Mouse (Mus musculus) midbrain, embryonic 13.5 days (tissue): ENCODE measurements around the gene Ushbp1. TPM values are rescaled to one million over a fixed set of nuclear protein-coding genes. Genes with fewer than 3 reads are reported as not detected.

ENCODE experiments used
- ATAC-seq: fragments of 200-750 bp; cut with Nextera tagmentation; 2 replicates; pipeline ENCODE4 v1.8.0; 2017; ENCODE audit warnings: mild to moderate bottlenecking, moderate TSS enrichment, moderate library complexity
- H3K27ac ChIP-seq: fragments of 300-500 bp; sonication (generic); 2 replicates; pipeline ENCODE4 v1.5.1; 2015; ENCODE audit warnings: inconsistent platforms, mild to moderate bottlenecking, moderate library complexity
- H3K27me3 ChIP-seq: fragments of 300-500 bp; sonication (generic); 2 replicates; pipeline ENCODE4 v1.6.1; 2015; ENCODE audit warnings: mild to moderate bottlenecking, inconsistent platforms
- H3K36me3 ChIP-seq: fragments of 300-500 bp; sonication (generic); 2 replicates; pipeline ENCODE4 v1.6.1; 2015; ENCODE audit warnings: mild to moderate bottlenecking, inconsistent platforms
- H3K4me1 ChIP-seq: fragments of 300-500 bp; sonication (generic); replicated peaks from 2 replicates; pipeline ENCODE4 v1.6.1; 2015; ENCODE audit warnings: inconsistent platforms
- H3K4me2 ChIP-seq: fragments of 300-500 bp; sonication (generic); replicated peaks from 2 replicates; pipeline ENCODE4 v1.6.1; 2015; ENCODE audit warnings: moderate library complexity, mild to moderate bottlenecking, inconsistent platforms
- H3K4me3 ChIP-seq: fragments of 300-500 bp; sonication (generic); replicated peaks from 2 replicates; pipeline ENCODE4 v1.5.1; 2015; ENCODE audit warnings: mild to moderate bottlenecking, inconsistent platforms
- H3K9ac ChIP-seq: fragments of 300-500 bp; sonication (generic); replicated peaks from 2 replicates; pipeline ENCODE4 v1.6.1; 2015; ENCODE audit warnings: mild to moderate bottlenecking, inconsistent platforms
- H3K9me3 ChIP-seq: fragments of 300-500 bp; sonication (generic); 2 replicates; pipeline ENCODE4 v1.6.1; 2016; ENCODE audit warnings: mild to moderate bottlenecking, inconsistent platforms
- WGBS: fragments of 180-500 bp; shearing (Covaris S2); methylation state at CpG from one replicate; pipeline ENCODE4 v1.1.7; 2015; 5-methylcytosine and 5-hydroxymethylcytosine counted together
- polyA plus RNA-seq: library from polyadenylated mRNA; unstranded; fragments of >200 nt; fragmentation: Nextera tagmentation; extraction: Ambion mirVana; gene quantifications from 2 replicates; pipeline ENCODE4 v1.2.1, GENCODE M21; 2015

Gene Ushbp1
- polyA plus RNA-seq, 1 experiment from 2014 or later: 5.4 TPM

- no peaks in the 10 kb centered on the region; the same call in 1 of the 2 replicates for H3K27me3 ChIP-seq
- no peak overlapping the region for H3K4me2 ChIP-seq
- H3K27ac ChIP-seq: no peak overlapping the region
- no peak overlapping the region for H3K9ac ChIP-seq
- 89% methylated on average over 2 of the region's 2 CpGs for WGBS
- peaks cover 5% of the 10 kb centered on the region for H3K4me1 ChIP-seq
- H3K36me3 ChIP-seq: no peaks in the 10 kb centered on the region
- H3K9me3 ChIP-seq: no peaks in the 10 kb centered on the region
- ATAC-seq: no peak
- H3K4me3 ChIP-seq: no peak overlapping the region
Measured at GRCm38 (mm10) chr8:71391696-71392095, 3.9 kb downstream of the Ushbp1 start.

- Histone ChIP-seq H3K36me3 (no peaks in the 10 kb centered on the region), H3K9ac (no peak overlapping the region), H3K4me1 (peaks cover 5% of the 10 kb centered on the region), H3K4me3 (no peak overlapping the region), H3K27me3 (no peaks in the 10 kb centered on the region; the same call in 1 of the 2 replicates), H3K9me3 (no peaks in the 10 kb centered on the region), H3K4me2 (no peak overlapping the region), H3K27ac (no peak overlapping the region)
- ATAC-seq: no peak
- 88% methylated on average over 1 of the region's 1 CpGs for WGBS
Measured at GRCm38 (mm10) chr8:71388267-71388666, 7.3 kb downstream of the Ushbp1 start.

DNA sequence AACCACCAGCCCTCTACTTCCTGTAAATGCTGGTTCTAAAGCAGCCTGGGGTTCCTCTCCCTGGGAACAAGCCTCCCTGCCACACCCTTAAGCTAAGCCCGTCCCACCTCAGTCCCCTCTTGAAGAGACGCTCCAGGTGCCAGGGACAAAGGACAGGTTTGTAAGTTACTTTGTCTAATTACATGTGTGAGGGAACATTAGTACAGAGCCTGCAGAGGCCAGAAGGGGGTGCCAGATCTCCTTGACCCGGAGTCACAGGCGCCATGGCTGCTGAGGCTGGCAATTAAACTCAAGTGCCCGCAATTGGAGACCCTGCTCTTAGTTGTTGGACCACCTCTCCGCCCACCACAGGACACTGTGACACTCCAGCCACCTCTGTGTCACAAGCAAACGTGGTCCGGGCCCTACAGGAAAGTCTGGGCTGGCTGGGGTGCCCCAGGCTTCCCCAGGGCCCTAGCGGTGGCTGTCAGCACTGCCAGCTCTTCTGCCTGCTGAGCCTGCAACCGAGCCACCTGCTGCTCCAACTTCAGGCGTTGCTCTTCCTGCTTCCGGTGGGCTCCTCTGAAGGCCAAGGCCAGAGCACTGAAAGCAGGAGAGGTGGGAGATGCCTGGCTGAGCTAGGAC, 10.3 kb downstream of the Ushbp1 start:
- 70% methylated on average over 12 of the region's 12 CpGs for WGBS
- Histone ChIP-seq H3K27me3 (no peaks in the 10 kb centered on the region; the same call in 1 of the 2 replicates), H3K4me1 (peaks cover 29% of the 10 kb centered on the region), H3K9ac (no peak overlapping the region), H3K4me3 (no peak overlapping the region), H3K9me3 (no peaks in the 10 kb centered on the region), H3K36me3 (no peaks in the 10 kb centered on the region), H3K4me2 (no peak overlapping the region), H3K27ac (no peak overlapping the region)
- ATAC-seq: no peak

- WGBS: 49% methylated on average over 3 of the region's 3 CpGs
- 0 out of 2 replicates have a peak overlapping the region, but pooled peaks have one; percentile 0 for H3K9ac ChIP-seq
- ATAC-seq: no peak
- H3K4me1 ChIP-seq: peaks cover 44% of the 10 kb centered on the region
- no peak overlapping the region for H3K4me3 ChIP-seq
- H3K27ac ChIP-seq: no peak overlapping the region
- no peaks in the 10 kb centered on the region; the same call in 1 of the 2 replicates for H3K27me3 ChIP-seq
- no peak overlapping the region for H3K4me2 ChIP-seq
- H3K36me3 ChIP-seq: no peaks in the 10 kb centered on the region
- H3K9me3 ChIP-seq: no peaks in the 10 kb centered on the region
Measured at GRCm38 (mm10) chr8:71383860-71384259, 11.7 kb downstream of the Ushbp1 start.

DNA sequence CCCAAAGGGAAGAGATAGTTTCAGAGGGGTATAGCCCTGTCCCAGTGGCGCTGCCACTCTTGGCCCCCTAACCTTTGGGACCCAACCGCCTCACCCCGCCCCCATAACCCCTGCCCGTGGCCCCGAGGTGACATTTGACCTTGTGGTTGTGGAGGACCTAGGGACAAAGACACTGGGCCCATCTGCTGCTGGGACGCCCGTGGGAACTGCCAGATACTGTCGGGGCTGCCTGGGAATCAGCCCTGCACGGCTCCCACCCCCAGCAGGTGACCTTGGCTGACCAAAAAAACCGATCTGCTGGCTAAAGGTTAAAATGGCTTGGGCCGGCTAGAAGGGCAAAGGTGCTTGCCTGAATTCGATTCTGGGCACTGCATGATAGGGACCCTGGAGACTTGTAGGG, 12.2 kb downstream of the Ushbp1 start:
- no peak for ATAC-seq
- Histone ChIP-seq H3K4me1 (peaks cover 49% of the 10 kb centered on the region), H3K4me2 (no peak overlapping the region), H3K36me3 (no peaks in the 10 kb centered on the region), H3K9me3 (no peaks in the 10 kb centered on the region), H3K27me3 (no peaks in the 10 kb centered on the region), H3K9ac (0 out of 2 replicates have a peak overlapping the region, but pooled peaks have one; percentile 0), H3K4me3 (no peak overlapping the region), H3K27ac (no peak overlapping the region)
- WGBS: 11% methylated on average over 12 of the region's 12 CpGs

- H3K27ac ChIP-seq: peak overlapping the region; percentile 94
- peak overlapping the region; percentile 99 for H3K4me2 ChIP-seq
- peaks cover 50% of the 10 kb centered on the region for H3K4me1 ChIP-seq
- ATAC-seq: peak; percentile 82
- WGBS: 1% methylated on average over 60 of the region's 80 CpGs
- H3K4me3 ChIP-seq: peak overlapping the region; percentile 75
- peak overlapping the region; percentile 81 for H3K9ac ChIP-seq
- H3K27me3 ChIP-seq: peaks cover 8% of the 10 kb centered on the region; the same call in 1 of the 2 replicates
- H3K36me3 ChIP-seq: 0 out of 2 replicates have a peak, but pooled peaks cover 7% of the 10 kb centered on the region
- H3K9me3 ChIP-seq: no peaks in the 10 kb centered on the region
Measured at GRCm38 (mm10) chr8:71381971-71382961, 13.3 kb downstream of the Ushbp1 start.

DNA sequence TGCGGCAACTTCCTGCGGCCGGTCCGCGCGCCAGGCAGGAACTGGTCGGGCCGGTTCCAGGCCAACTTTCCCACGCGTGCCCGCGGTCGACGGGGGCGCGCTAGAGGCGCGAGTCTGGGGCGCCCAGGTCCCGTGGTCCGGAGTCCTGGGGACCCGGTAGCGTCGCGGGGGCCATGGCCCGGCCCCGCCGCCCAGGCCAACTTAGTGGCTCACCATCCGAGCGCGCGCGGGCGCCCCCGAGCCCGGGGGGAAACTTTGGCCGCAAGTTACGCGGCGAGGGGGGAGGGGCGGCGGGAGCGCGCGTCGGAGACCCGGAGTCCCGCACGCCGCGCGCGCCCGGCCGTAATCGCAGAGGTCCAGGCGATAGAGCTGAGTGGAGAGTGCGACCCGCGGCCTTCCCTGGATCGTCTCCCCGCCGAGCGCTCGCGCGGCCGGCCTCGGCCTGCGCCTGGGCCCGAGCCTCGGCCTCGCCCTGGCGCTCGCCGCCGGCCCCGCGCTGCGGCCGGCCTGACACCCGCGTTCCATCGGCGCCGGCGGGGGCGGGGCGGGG, 14.1 kb downstream of the Ushbp1 start, which contains the start of gene Nr2f6:
Gene Nr2f6, minus strand, starts transcription at position 540 of the 550 bp plus-strand sequence.
- H3K9ac ChIP-seq: peak within 1 kb of the TSS; percentile 81
- no peaks in the 10 kb centered on the region for H3K9me3 ChIP-seq
- ATAC-seq: peak; percentile 70
- H3K27me3 ChIP-seq: peaks cover 16% of the 10 kb centered on the region; the same call in 1 of the 2 replicates
- 0 out of 2 replicates have a peak, but pooled peaks cover 7% of the 10 kb centered on the region for H3K36me3 ChIP-seq
- H3K4me3 ChIP-seq: peak within 1 kb of the TSS; percentile 75
- H3K4me2 ChIP-seq: peak within 1 kb of the TSS; percentile 99
- H3K4me1 ChIP-seq: peaks cover 56% of the 10 kb centered on the region
- peak within 1 kb of the TSS; percentile 94 for H3K27ac ChIP-seq
- under 1% methylated on average over 58 of the region's 89 CpGs for WGBS

- no peak overlapping the region for H3K27ac ChIP-seq
- peaks cover 67% of the 10 kb centered on the region for H3K4me1 ChIP-seq
- under 1% methylated on average over 72 of the region's 72 CpGs for WGBS
- H3K36me3 ChIP-seq: 0 out of 2 replicates have a peak, but pooled peaks cover 7% of the 10 kb centered on the region
- peaks cover 16% of the 10 kb centered on the region; the same call in 1 of the 2 replicates for H3K27me3 ChIP-seq
- peak overlapping the region; percentile 75 for H3K4me3 ChIP-seq
- H3K9ac ChIP-seq: peak overlapping the region; percentile 81
- peak overlapping the region; percentile 99 for H3K4me2 ChIP-seq
- ATAC-seq: no peak
- no peaks in the 10 kb centered on the region for H3K9me3 ChIP-seq
Measured at GRCm38 (mm10) chr8:71380178-71381171, 15.1 kb downstream of the Ushbp1 start.

- Histone ChIP-seq H3K4me1 (peaks cover 71% of the 10 kb centered on the region), H3K27me3 (peaks cover 16% of the 10 kb centered on the region; the same call in 1 of the 2 replicates), H3K4me3 (peak overlapping the region; percentile 75), H3K9me3 (no peaks in the 10 kb centered on the region), H3K27ac (no peak overlapping the region), H3K36me3 (peaks cover 14% of the 10 kb centered on the region), H3K9ac (peak overlapping the region; percentile 81), H3K4me2 (peak overlapping the region; percentile 99)
- ATAC-seq: no peak
- WGBS: 25% methylated on average over 3 of the region's 3 CpGs
Measured at GRCm38 (mm10) chr8:71379512-71380075, 16.0 kb downstream of the Ushbp1 start.

DNA sequence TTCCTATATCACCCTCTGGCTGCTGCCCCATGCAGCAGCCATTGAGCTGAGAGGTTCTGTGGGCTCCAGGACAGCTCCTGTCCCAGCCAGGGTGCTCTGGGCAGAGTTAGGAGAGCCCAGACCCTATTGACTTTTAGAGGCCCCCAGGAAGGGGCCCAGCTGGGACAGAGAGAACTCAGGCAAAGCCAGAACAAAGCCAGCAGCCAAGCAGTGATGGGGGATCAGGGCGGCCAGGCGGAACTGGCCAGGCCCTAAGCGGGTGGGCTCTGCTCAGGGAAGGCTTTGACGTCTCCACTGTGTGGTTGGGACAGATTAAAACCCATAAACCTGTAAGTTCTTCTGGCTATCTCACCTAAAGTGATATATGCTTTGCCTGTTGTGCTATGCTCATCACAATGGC, 16.6 kb downstream of the Ushbp1 start:
- WGBS: 8% methylated on average over 4 of the region's 4 CpGs
- H3K4me3 ChIP-seq: peak overlapping the region; percentile 75
- H3K4me2 ChIP-seq: peak overlapping the region; percentile 99
- peak overlapping the region; percentile 81 for H3K9ac ChIP-seq
- no peaks in the 10 kb centered on the region for H3K9me3 ChIP-seq
- H3K36me3 ChIP-seq: peaks cover 20% of the 10 kb centered on the region
- peaks cover 71% of the 10 kb centered on the region for H3K4me1 ChIP-seq
- 0 out of 2 replicates have a peak overlapping the region, but pooled peaks have one; percentile 4 for H3K27ac ChIP-seq
- peaks cover 16% of the 10 kb centered on the region; the same call in 1 of the 2 replicates for H3K27me3 ChIP-seq
- ATAC-seq: no peak
